Mouse (Mus musculus) heart, postnatal 10 days (tissue): ENCODE data around the gene Trnt1. TPM values are rescaled to one million over a fixed set of nuclear protein-coding genes. Genes with fewer than 3 reads are reported as not detected.

Source experiments
- total RNA-seq, 2 experiments: library from RNA; stranded (reverse); gene quantifications; 2 replicates each; pipeline ENCODE4 v1.2.3; 2021

Trnt1 gene
- total RNA-seq, 2 experiments from 2014 or later: 34.9 to 35.7 TPM

Other genes starting within 250 kb of the Trnt1 start
- gene Il5ra, start 20.1 kb upstream of the Trnt1 start, total RNA-seq: not detected
- 10 to 100 TPM; 35.7 to 37.4 TPM for gene Crbn, start 31.0 kb downstream of the Trnt1 start, total RNA-seq